Comparison of ENCODE assay signal across 14 mouse cellular contexts in genomic region chr4:53976036-53976638, GRCm38 (mm10).
DNase-seq lines count a peak whose midpoint lies in the region; ATAC-seq lines count a peak whose summit lies in the region.
"Had no signal": no experiment of that assay in that cellular context is flagged by ENCODE, and none has a peak within 500 bp of the region (broad histone marks: within the 10 kb centered on the region; RNA-seq: fewer than 3 reads in every experiment).

No protein-coding gene starts in this region.

- H3K4me3 ChIP-seq in midbrain, embryonic 14.5 days (replicated peaks; ENCODE audit: low read depth, low read length), result no peak overlapping the region
- H3K4me3 ChIP-seq in midbrain, embryonic 15.5 days, result no peak overlapping the region
- H3K4me3 ChIP-seq in heart, embryonic 12.5 days, result no peak overlapping the region
- no peak overlapping the region for H3K4me3 ChIP-seq in stomach, embryonic 14.5 days (ENCODE audit: low read depth, low read length)
- H3K4me3 ChIP-seq: hindbrain, embryonic 13.5 days; limb, embryonic 13.5 days; midbrain, embryonic 12.5 days had no signal

- no peak overlapping the region for H3K27ac ChIP-seq in midbrain, embryonic 14.5 days (replicated peaks; ENCODE audit: low read depth, low read length)
- H3K27ac ChIP-seq in midbrain, embryonic 15.5 days, result no peak overlapping the region
- H3K27ac ChIP-seq in heart, embryonic 12.5 days (ENCODE audit: poor library complexity, severe bottlenecking), result no peak overlapping the region
- peak overlapping the region; percentile 40 for H3K27ac ChIP-seq in stomach, embryonic 14.5 days (ENCODE audit: low read length)
- H3K27ac ChIP-seq: hindbrain, embryonic 13.5 days; limb, embryonic 13.5 days; midbrain, embryonic 12.5 days had no signal

- 85% methylated on average over 12 of the region's 12 CpGs for WGBS in midbrain, embryonic 14.5 days
- 76% methylated on average over 12 of the region's 12 CpGs for WGBS in midbrain, embryonic 15.5 days
- WGBS in heart, embryonic 12.5 days, result 22% methylated on average over 12 of the region's 12 CpGs
- WGBS in stomach, embryonic 14.5 days, result 42% methylated on average over 12 of the region's 12 CpGs

- peak; percentile 15 to 20 for DNase-seq in heart, adult 18-20 months
- no peak for DNase-seq in heart, postnatal 25 days (ENCODE audit: low spot score)
- peak; percentile 33 for DNase-seq in midbrain, embryonic 14.5 days
- no peak for DNase-seq in frontal cortex, postnatal 25 days (ENCODE audit: low spot score in 2 of 2)
- no peak for DNase-seq in frontal cortex, postnatal 14 days (ENCODE audit: low spot score in 2 of 2)
- DNase-seq: cerebellum, postnatal 25 days; thymus, postnatal 14 days had no signal

- H3K4me2 ChIP-seq in midbrain, embryonic 14.5 days (ENCODE audit: low read length), result no peak overlapping the region
- H3K4me2 ChIP-seq in midbrain, embryonic 15.5 days, result no peak overlapping the region
- H3K4me2 ChIP-seq in heart, embryonic 12.5 days, result peak overlapping the region; percentile 14; the same call in 1 of the 2 replicates
- H3K4me2 ChIP-seq in stomach, embryonic 14.5 days (replicated peaks; ENCODE audit: low read depth, low read length), result no peak overlapping the region
- H3K4me2 ChIP-seq: hindbrain, embryonic 13.5 days; limb, embryonic 13.5 days; midbrain, embryonic 12.5 days had no signal

- H3K9me3 ChIP-seq in midbrain, embryonic 14.5 days (ENCODE audit: control insufficient read depth, low read length), result no peaks in the 10 kb centered on the region
- no peaks in the 10 kb centered on the region for H3K9me3 ChIP-seq in midbrain, embryonic 15.5 days
- peaks cover 2% of the 10 kb centered on the region; the same call in 1 of the 2 replicates for H3K9me3 ChIP-seq in heart, embryonic 12.5 days (replicated peaks)
- no peaks in the 10 kb centered on the region for H3K9me3 ChIP-seq in stomach, embryonic 14.5 days (ENCODE audit: control insufficient read depth, low read depth, low read length)
- H3K9me3 ChIP-seq: hindbrain, embryonic 13.5 days; midbrain, embryonic 12.5 days had no signal

- no peaks in the 10 kb centered on the region for H3K36me3 ChIP-seq in midbrain, embryonic 14.5 days (ENCODE audit: control insufficient read depth, insufficient read depth, low read length)
- H3K36me3 ChIP-seq in midbrain, embryonic 15.5 days (replicated peaks), result no peaks in the 10 kb centered on the region
- no peaks in the 10 kb centered on the region for H3K36me3 ChIP-seq in heart, embryonic 12.5 days
- no peaks in the 10 kb centered on the region for H3K36me3 ChIP-seq in stomach, embryonic 14.5 days (ENCODE audit: control insufficient read depth, insufficient read depth, low read length)
- H3K36me3 ChIP-seq: hindbrain, embryonic 13.5 days; limb, embryonic 13.5 days; midbrain, embryonic 12.5 days had no signal

- intact Hi-C loops in heart, postnatal 25 days (cut with DNase I), result no loop called here

- no peaks in the 10 kb centered on the region for H3K4me1 ChIP-seq in midbrain, embryonic 14.5 days (ENCODE audit: control insufficient read depth, insufficient read depth, low read length)
- no peaks in the 10 kb centered on the region for H3K4me1 ChIP-seq in midbrain, embryonic 15.5 days
- peaks cover 15% of the 10 kb centered on the region; the same call in 1 of the 2 replicates for H3K4me1 ChIP-seq in heart, embryonic 12.5 days (replicated peaks)
- peaks cover 8% of the 10 kb centered on the region; the same call in 1 of the 2 replicates for H3K4me1 ChIP-seq in stomach, embryonic 14.5 days (ENCODE audit: control insufficient read depth, insufficient read depth, low read length)
- H3K4me1 ChIP-seq: hindbrain, embryonic 13.5 days; limb, embryonic 13.5 days; midbrain, embryonic 12.5 days had no signal

- no peaks in the 10 kb centered on the region for H3K27me3 ChIP-seq in midbrain, embryonic 14.5 days (ENCODE audit: control insufficient read depth, insufficient read depth, low read length)
- H3K27me3 ChIP-seq in midbrain, embryonic 15.5 days (replicated peaks), result no peaks in the 10 kb centered on the region
- H3K27me3 ChIP-seq in heart, embryonic 12.5 days (replicated peaks), result no peaks in the 10 kb centered on the region
- H3K27me3 ChIP-seq in stomach, embryonic 14.5 days (ENCODE audit: control insufficient read depth, insufficient read depth, low read length), result no peaks in the 10 kb centered on the region
- H3K27me3 ChIP-seq: hindbrain, embryonic 13.5 days; limb, embryonic 13.5 days; midbrain, embryonic 12.5 days had no signal

- H3K9ac ChIP-seq in midbrain, embryonic 14.5 days (replicated peaks; ENCODE audit: low read length), result no peak overlapping the region
- no peak overlapping the region for H3K9ac ChIP-seq in midbrain, embryonic 15.5 days
- no peak overlapping the region for H3K9ac ChIP-seq in heart, embryonic 12.5 days
- H3K9ac ChIP-seq in stomach, embryonic 14.5 days (replicated peaks; ENCODE audit: low read depth, low read length), result no peak overlapping the region
- H3K9ac ChIP-seq: hindbrain, embryonic 13.5 days; limb, embryonic 13.5 days; midbrain, embryonic 12.5 days had no signal

- ATAC-seq in midbrain, embryonic 14.5 days (ENCODE audit: low FRiP score, low TSS enrichment), result no peak
- no peak for ATAC-seq in midbrain, embryonic 15.5 days (replicated peaks)
- ATAC-seq in heart, embryonic 12.5 days (ENCODE audit: insufficient number of reproducible peaks, low FRiP score), result no peak
- peak; percentile 72; the same call in 1 of the 2 replicates for ATAC-seq in stomach, embryonic 14.5 days (ENCODE audit: insufficient number of reproducible peaks, insufficient read depth, low FRiP score, low read depth)
- ATAC-seq: CD4-positive, CD25-positive, alpha-beta regulatory T cell, adult 4 months had no signal

Comparison
In these comparisons a context has a peak if more than half of its experiments do, and no peak if none do; other contexts are left out.
1. DNase-seq: peak in heart, adult 18-20 months (2 of 2) and midbrain, embryonic 14.5 days (single experiment); none in heart, postnatal 25 days (single experiment), frontal cortex, postnatal 25 days (0 of 2) and frontal cortex, postnatal 14 days (0 of 2).